Mouse (Mus musculus) liver, adult (tissue): ENCODE data around the gene Atp13a2.

Source experiments
- GATA4 ChIP-seq: IDR thresholded peaks from 2 replicates; pipeline ENCODE4 v1.6.1; 2014; ENCODE audit warnings: mild to moderate bottlenecking, low read length; ENCODE audit not compliant: insufficient replicate concordance

Gene Atp13a2

GRCm38 (mm10) chr4:140986711-140987395 lies at the start of gene Atp13a2:
Atp13a2 (plus strand) TSS chr4:140986873.
- TF ChIP-seq GATA4 = no peak

GRCm38 (mm10) chr4:140944356-140944755 lies 42.3 kb upstream of the Atp13a2 start:
- no peak for TF ChIP-seq GATA4

- no peak for TF ChIP-seq GATA4
Observed at GRCm38 (mm10) chr4:140944961-140945442, 41.7 kb upstream of the Atp13a2 start.

- TF ChIP-seq GATA4 = no peak
Observed at GRCm38 (mm10) chr4:140945571-140945970, 41.1 kb upstream of the Atp13a2 start.

GRCm38 (mm10) chr4:140946048-140946447 lies 40.6 kb upstream of the Atp13a2 start:
- no peak for TF ChIP-seq GATA4

GRCm38 (mm10) chr4:140946580-140947205 lies 40.0 kb upstream of the Atp13a2 start:
- TF ChIP-seq GATA4 = no peak

GRCm38 (mm10) chr4:140947487-140948440 lies 38.9 kb upstream of the Atp13a2 start:
- TF ChIP-seq GATA4 = no peak

- TF ChIP-seq GATA4 = no peak
Observed at GRCm38 (mm10) chr4:140948481-140948880, 38.2 kb upstream of the Atp13a2 start.

- no peak for TF ChIP-seq GATA4
Observed at GRCm38 (mm10) chr4:140949052-140949451, 37.6 kb upstream of the Atp13a2 start.

- no peak for TF ChIP-seq GATA4
Observed at GRCm38 (mm10) chr4:140949616-140950015, 37.1 kb upstream of the Atp13a2 start.

GRCm38 (mm10) chr4:140950574-140950973 lies 36.1 kb upstream of the Atp13a2 start:
- TF ChIP-seq GATA4 = no peak

GRCm38 (mm10) chr4:140951861-140952641 lies 34.6 kb upstream of the Atp13a2 start:
- TF ChIP-seq GATA4 = no peak

GRCm38 (mm10) chr4:140957131-140957702 lies 29.5 kb upstream of the Atp13a2 start:
- TF ChIP-seq GATA4 = no peak

GRCm38 (mm10) chr4:140957725-140958124 lies 28.9 kb upstream of the Atp13a2 start:
- TF ChIP-seq GATA4 = no peak
